Mouse (Mus musculus) Muller cell, postnatal 12 days (primary cell): ENCODE results near the gene Lnx1.

Experiments used
- DNase-seq: peaks from one replicate; pipeline ENCODE4 v3.0.0-alpha.2; 2015; ENCODE audit errors: inconsistent ontology term

Lnx1 gene

GRCm38 (mm10) chr5:74699673-74700072, 3.0 kb downstream of the Lnx1 start:
- no peak for DNase-seq

- DNase-seq = no peak
Observed at GRCm38 (mm10) chr5:74697534-74697933, 5.2 kb downstream of the Lnx1 start.

- no peak for DNase-seq
Observed at GRCm38 (mm10) chr5:74694390-74694801, 8.3 kb downstream of the Lnx1 start.

- no peak for DNase-seq
Observed at GRCm38 (mm10) chr5:74693836-74694235, 8.9 kb downstream of the Lnx1 start.

- DNase-seq = no peak
Observed at GRCm38 (mm10) chr5:74692411-74693090, 10.2 kb downstream of the Lnx1 start.

GRCm38 (mm10) chr5:74688822-74689221, 13.9 kb downstream of the Lnx1 start:
- DNase-seq = no peak

GRCm38 (mm10) chr5:74684944-74685343, 17.8 kb downstream of the Lnx1 start:
- DNase-seq = no peak

- no peak for DNase-seq
Observed at GRCm38 (mm10) chr5:74683832-74684231, 18.9 kb downstream of the Lnx1 start.

GRCm38 (mm10) chr5:74682735-74683134, 20.0 kb downstream of the Lnx1 start:
- DNase-seq = no peak

- DNase-seq = no peak
Observed at GRCm38 (mm10) chr5:74679631-74680030, 23.1 kb downstream of the Lnx1 start.

GRCm38 (mm10) chr5:74678693-74679092, 24.0 kb downstream of the Lnx1 start:
- DNase-seq = peak; percentile 47

- no peak for DNase-seq
Observed at GRCm38 (mm10) chr5:74677399-74678338, 25.0 kb downstream of the Lnx1 start.

- no peak for DNase-seq
Observed at GRCm38 (mm10) chr5:74672556-74672955, 30.2 kb downstream of the Lnx1 start.

GRCm38 (mm10) chr5:74670877-74671276, 31.8 kb downstream of the Lnx1 start:
- DNase-seq = no peak

- DNase-seq = no peak
Observed at GRCm38 (mm10) chr5:74669925-74670324, 32.8 kb downstream of the Lnx1 start.

- DNase-seq = no peak
Observed at GRCm38 (mm10) chr5:74668956-74669355, 33.8 kb downstream of the Lnx1 start.

- no peak for DNase-seq
Observed at GRCm38 (mm10) chr5:74662618-74663017, 40.1 kb downstream of the Lnx1 start.

- DNase-seq = no peak
Observed at GRCm38 (mm10) chr5:74661734-74662560, 40.8 kb downstream of the Lnx1 start.

- no peak for DNase-seq
Observed at GRCm38 (mm10) chr5:74659856-74660255, 42.9 kb downstream of the Lnx1 start.

- no peak for DNase-seq
Observed at GRCm38 (mm10) chr5:74659281-74659680, 43.4 kb downstream of the Lnx1 start.

- DNase-seq = no peak
Observed at GRCm38 (mm10) chr5:74657930-74658329, 44.8 kb downstream of the Lnx1 start.

GRCm38 (mm10) chr5:74656410-74656809, 46.3 kb downstream of the Lnx1 start:
- no peak for DNase-seq
